In genomic region chr11:116260259-116260658, GRCm38 (mm10) we compare ENCODE assay signal across 16 mouse cellular contexts. TPM values are rescaled to one million over a fixed set of nuclear protein-coding genes. Genes with fewer than 3 reads are reported as not detected.
DNase-seq lines count a peak whose midpoint lies in the region; ATAC-seq and TF ChIP-seq lines count a peak whose summit lies in the region.
"Had no signal": no experiment of that assay in that cellular context is flagged by ENCODE, and none has a peak within 500 bp of the region (broad histone marks: within the 10 kb centered on the region; RNA-seq: fewer than 3 reads in every experiment).

No protein-coding gene starts in this region.

- 72% methylated on average over 7 of the region's 7 CpGs for WGBS in limb, embryonic 15.5 days

- no peaks in the 10 kb centered on the region for H3K27me3 ChIP-seq in C2C12 (ENCODE audit: control insufficient read depth, insufficient read depth, insufficient read length)
- no peaks in the 10 kb centered on the region for H3K27me3 ChIP-seq in limb, embryonic 15.5 days
- H3K27me3 ChIP-seq: hindbrain, embryonic 15.5 days; Patski had no signal

- H3K27ac ChIP-seq in limb, embryonic 15.5 days = peak overlapping the region; percentile 27; the same call in 1 of the 2 replicates
- H3K27ac ChIP-seq: hindbrain, embryonic 15.5 days had no signal

- no peak for TF ChIP-seq CTCF in C2C12 (IDR thresholded peaks at IDR 0.05; ENCODE audit: control insufficient read depth, insufficient read depth, insufficient read length)

- no peak overlapping the region for H3K4me2 ChIP-seq in limb, embryonic 15.5 days
- H3K4me2 ChIP-seq: hindbrain, embryonic 15.5 days had no signal

- DNase-seq in 416B (ENCODE audit: low read depth) = peak; percentile 48
- DNase-seq in lung, postnatal 36 days = peak; percentile 83
- DNase-seq in thymus, postnatal 25 days = no peak
- no peak for DNase-seq in thymus, postnatal 36 days
- DNase-seq in ovary, postnatal 14 days (ENCODE audit: low spot score) = no peak
- DNase-seq: cerebellum, adult 9-10 months; gastrocnemius, postnatal 36 days; heart, postnatal 10 days; kidney, postnatal 14 days; right cerebral cortex, postnatal 4 days had no signal

- H3ac ChIP-seq in C2C12 (ENCODE audit: control insufficient read depth, insufficient read length, low read depth) = no peak overlapping the region

- peaks cover 83% of the 10 kb centered on the region for H3K36me3 ChIP-seq in C2C12 (ENCODE audit: control insufficient read depth, insufficient read depth)
- peaks cover 91% of the 10 kb centered on the region for H3K36me3 ChIP-seq in limb, embryonic 15.5 days

- H3K4me3 ChIP-seq in C2C12 (ENCODE audit: insufficient read depth, poor library complexity, severe bottlenecking) = no peak overlapping the region
- no peak overlapping the region for H3K4me3 ChIP-seq in limb, embryonic 15.5 days
- H3K4me3 ChIP-seq: hindbrain, embryonic 15.5 days had no signal

- H3K79me3 ChIP-seq in C2C12 (ENCODE audit: low read depth) = peaks cover 9% of the 10 kb centered on the region

- no peaks in the 10 kb centered on the region for H3K9me3 ChIP-seq in limb, embryonic 15.5 days
- H3K9me3 ChIP-seq: hindbrain, embryonic 15.5 days had no signal

- H3K79me2 ChIP-seq in C2C12 (ENCODE audit: control insufficient read depth, insufficient read depth) = peaks cover 30% of the 10 kb centered on the region

- no peak overlapping the region for H3K9ac ChIP-seq in limb, embryonic 15.5 days
- H3K9ac ChIP-seq: hindbrain, embryonic 15.5 days had no signal

- peaks cover 7% of the 10 kb centered on the region for H3K4me1 ChIP-seq in limb, embryonic 15.5 days
- H3K4me1 ChIP-seq: hindbrain, embryonic 15.5 days had no signal

- ATAC-seq in limb, embryonic 15.5 days (ENCODE audit: insufficient number of reproducible peaks, low FRiP score, low TSS enrichment, low read depth) = no peak; the same call in 1 of the 2 replicates
- ATAC-seq: midbrain, embryonic 16.5 days; Patski had no signal

TF ChIP-seq in C2C12, 6 proteins besides CTCF, POLR2A, EP300 and RAD21:
- TF ChIP-seq CEBPB (IDR thresholded peaks at IDR 0.05; ENCODE audit: low read depth) (peak; percentile 59), MYOD1 (IDR thresholded peaks at IDR 0.05; ENCODE audit: control insufficient read depth, insufficient read length, low read depth) (no peak)

RNA-seq across cellular contexts. Expression of gene Srp68, which starts 13.8 kb away (rescaled TPM):
- 81.9 TPM for polyA plus RNA-seq in C2C12 (2012; fragmentation: generic; extraction: Trizol)
- 108 and 109 TPM in 2 replicates for polyA plus RNA-seq in limb, embryonic 15.5 days (2015; fragmentation: Nextera tagmentation; extraction: Ambion mirVana)

RNA-seq across cellular contexts. Expression of gene Galr2, which starts 20.5 kb away (rescaled TPM):
- 0.85 TPM for polyA plus RNA-seq in C2C12 (2012; fragmentation: generic; extraction: Trizol)
- 0.41 and 0.62 TPM in 2 replicates for polyA plus RNA-seq in limb, embryonic 15.5 days (2015; fragmentation: Nextera tagmentation; extraction: Ambion mirVana)
- polyA plus RNA-seq: macrophage had no signal

RNA-seq across cellular contexts. Expression of gene Evpl, which starts 22.4 kb away (rescaled TPM):
- polyA plus RNA-seq in C2C12 (2012; fragmentation: generic; extraction: Trizol) = 0.13 TPM
- polyA plus RNA-seq in limb, embryonic 15.5 days (2015; fragmentation: Nextera tagmentation; extraction: Ambion mirVana) = 43.2 and 46.4 TPM in 2 replicates
- polyA plus RNA-seq: macrophage had no signal

RNA-seq across cellular contexts. Expression of gene Exoc7, which starts 46.8 kb away (rescaled TPM):
- 31.5 TPM for polyA plus RNA-seq in C2C12 (2012; fragmentation: generic; extraction: Trizol)
- 66.2 and 73.8 TPM in 2 replicates for polyA plus RNA-seq in limb, embryonic 15.5 days (2015; fragmentation: Nextera tagmentation; extraction: Ambion mirVana)

Comparison
In these comparisons a context has a peak if more than half of its experiments do, and no peak if none do; other contexts are left out.
1. DNase-seq: peak in 416B (single experiment) and lung, postnatal 36 days (single experiment); none in thymus, postnatal 25 days (single experiment), thymus, postnatal 36 days (0 of 2) and ovary, postnatal 14 days (single experiment).
2. RNA of gene Evpl, which starts 22.4 kb away (polyA plus RNA-seq): 43.2 to 46.4 TPM in limb, embryonic 15.5 days; 0.13 TPM in C2C12 (single experiment); every median in the first group is over 10 times any median in the second.